Mouse (Mus musculus) myocyte (in vitro differentiated cells): Measurements from ENCODE around the gene Rbm7.

Experiments used
- MYOD1 ChIP-seq, 3 experiments: IDR thresholded peaks; one replicate each; pipeline ENCODE4 v1.6.1; 2011; ENCODE audit warnings: control low read depth in 2 of 3, low read depth in 2 of 3, mild to moderate bottlenecking in 2 of 3, moderate library complexity in 1 of 3; ENCODE audit not compliant: insufficient read length in 2 of 3, control insufficient read depth in 1 of 3
- POLR2A ChIP-seq: IDR thresholded peaks from one replicate; pipeline ENCODE4 v1.6.1; 2011; ENCODE audit warnings: low read depth, mild to moderate bottlenecking, control low read depth, moderate library complexity; ENCODE audit not compliant: insufficient read length
- TCF12 ChIP-seq: IDR thresholded peaks from one replicate; pipeline ENCODE4 v1.6.1; 2011; ENCODE audit warnings: mild to moderate bottlenecking, control low read depth; ENCODE audit not compliant: poor library complexity, insufficient read depth, severe bottlenecking

DNA sequence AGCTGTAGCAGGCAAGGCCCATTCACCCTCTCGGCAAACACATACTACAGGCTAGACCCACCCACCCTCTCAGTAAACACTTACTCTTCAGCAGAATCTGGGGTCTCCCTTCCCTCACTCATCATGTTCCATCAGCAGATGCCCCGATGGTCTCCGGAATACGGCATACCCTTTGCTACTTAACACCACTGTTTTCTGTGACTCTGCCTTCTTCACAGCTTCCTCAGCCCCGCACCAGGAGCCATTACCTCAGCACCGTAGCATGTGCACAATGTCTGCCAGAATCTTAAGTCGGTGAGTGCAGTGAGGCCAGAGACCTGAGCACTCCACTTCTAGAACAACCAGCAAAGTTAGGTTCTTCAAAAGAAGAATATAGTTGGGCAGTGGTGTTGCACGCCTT lies 34.4 kb downstream of the Rbm7 start:
- TF ChIP-seq MYOD1 (IDR thresholded peaks at IDR 0.05; ENCODE audit: control insufficient read depth in 1 of 3, insufficient read length in 2 of 3, low read depth in 2 of 3) (no peak), POLR2A (no peak), TCF12 (no peak)
